Mouse (Mus musculus): ENCODE measurements around the gene Shld2.

DNA sequence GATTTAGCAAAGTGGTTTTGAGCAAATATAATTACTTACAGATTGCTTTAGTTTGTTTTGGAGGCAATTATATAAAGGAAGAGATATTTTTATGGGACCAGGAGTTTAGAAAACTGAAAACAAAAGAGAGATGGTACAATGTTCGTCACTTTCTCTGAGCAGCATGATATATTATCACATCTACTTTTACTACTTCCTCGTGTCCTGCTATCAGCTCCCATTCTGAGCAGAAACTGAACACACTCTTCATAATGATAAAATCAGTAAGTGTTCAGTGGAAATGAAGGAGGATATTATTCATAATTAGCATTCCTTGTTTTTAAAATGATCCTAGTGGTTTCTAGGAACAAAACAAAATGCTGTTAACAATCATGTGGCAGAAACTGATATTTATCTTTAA lies 21.9 kb downstream of the Shld2 start:
- no peak for TF ChIP-seq POLR2A (IDR thresholded peaks at IDR 0.05; ENCODE audit: insufficient read depth, low read depth, low read length)
- no peak for TF ChIP-seq CTCF (IDR thresholded peaks at IDR 0.05; ENCODE audit: insufficient read depth, low read depth, low read length)
